Mouse (Mus musculus) kidney, postnatal 4 days (tissue): ENCODE measurements around the gene Slc27a2.
A peak's percentile ranks its signal among the peaks of the same experiment; 100 is the strongest.
"Not testable (repeated sequence)": the region's sequence is repeated elsewhere in the genome, so short reads cannot be mapped to it uniquely, and the experiment has no call there.

Source experiments
- DNase-seq, 2 experiments: peaks; one replicate each; pipeline ENCODE4 v3.0.0; 2021; ENCODE audit warnings: mixed read lengths in 2 of 2

Slc27a2 gene

DNA sequence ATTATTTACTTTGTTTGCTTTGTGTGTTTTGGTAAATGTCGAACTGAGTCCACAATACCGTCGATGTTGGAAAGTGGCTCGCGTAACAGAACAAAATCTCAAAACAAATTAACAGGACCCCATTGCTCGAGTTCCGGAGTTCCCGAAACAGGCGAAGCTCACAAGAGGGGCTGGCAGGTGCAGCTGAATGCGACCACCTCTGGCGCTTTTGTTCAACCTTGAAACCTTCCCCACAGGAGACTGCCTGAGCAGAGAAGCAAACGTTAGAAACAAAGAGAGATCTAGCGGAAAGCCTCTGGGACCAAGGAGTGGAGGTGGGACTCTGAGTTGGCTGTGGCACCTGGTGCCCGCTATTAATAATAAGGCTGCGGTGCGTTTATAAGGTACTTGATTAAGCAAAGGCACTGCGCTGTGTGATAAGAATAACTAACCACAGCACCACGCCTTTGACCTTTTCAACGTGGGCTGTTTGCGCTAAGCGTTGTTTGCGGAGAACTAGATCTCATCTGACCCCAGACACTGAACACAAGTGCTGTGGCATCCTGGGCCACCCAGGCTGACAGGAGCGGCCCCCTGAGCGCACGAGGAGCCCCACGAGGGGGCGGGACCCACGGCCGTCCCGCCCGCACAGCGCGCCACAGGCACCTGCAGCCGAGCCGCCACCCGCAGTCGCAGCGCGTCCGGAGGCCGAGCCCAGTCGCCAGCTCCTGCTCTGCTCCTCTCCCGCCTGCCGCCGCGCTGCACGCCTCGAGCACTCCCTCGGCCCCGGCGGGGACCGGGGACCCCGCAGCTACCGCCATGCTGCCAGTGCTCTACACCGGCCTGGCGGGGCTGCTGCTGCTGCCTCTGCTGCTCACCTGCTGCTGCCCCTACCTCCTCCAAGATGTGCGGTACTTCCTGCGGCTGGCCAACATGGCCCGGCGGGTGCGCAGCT lies at the start of gene Slc27a2:
Slc27a2 (plus strand) TSS at position 51 of the 934 bp plus-strand sequence.
- peak; percentile 64 to 79 for DNase-seq

DNA sequence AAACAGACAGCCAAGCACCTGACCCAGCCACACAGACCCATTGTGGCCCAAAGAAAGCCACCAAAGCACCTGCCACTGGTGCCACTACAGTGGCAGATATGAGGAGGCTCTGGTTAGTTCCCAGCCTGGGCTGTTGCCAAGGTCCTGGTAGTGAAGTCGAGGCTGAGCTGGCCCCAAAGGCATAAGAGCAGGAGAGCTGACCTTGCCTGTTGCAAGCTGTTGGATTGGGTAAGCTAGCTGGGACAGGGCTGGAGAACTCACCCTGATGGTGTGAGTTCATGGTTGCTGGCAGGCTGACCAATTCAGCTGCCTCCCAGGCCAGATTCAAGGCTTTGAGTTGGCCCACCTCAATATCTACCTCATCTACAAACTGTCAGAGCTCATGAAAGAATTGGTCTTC lies 47.1 kb upstream of the Slc27a2 start:
- no peak for DNase-seq

DNA sequence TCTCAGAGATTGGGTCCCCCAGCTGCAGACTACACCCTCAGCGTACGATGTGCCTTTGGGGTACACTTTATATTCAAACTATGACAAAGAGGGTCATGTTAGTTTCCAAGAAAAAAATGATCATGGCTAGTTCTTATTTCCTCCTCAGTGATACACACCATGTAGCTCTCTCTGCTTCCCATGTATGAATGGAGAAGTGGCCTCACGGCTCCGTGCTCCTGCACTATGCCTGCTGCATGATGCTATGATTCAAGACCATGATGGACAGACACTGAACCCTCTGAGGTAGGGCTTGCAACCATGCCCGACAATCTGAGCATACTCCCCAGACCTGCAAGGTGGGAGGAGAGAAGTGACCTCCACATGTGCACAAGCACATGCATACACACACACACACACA lies 44.7 kb upstream of the Slc27a2 start:
- no peak for DNase-seq

DNA sequence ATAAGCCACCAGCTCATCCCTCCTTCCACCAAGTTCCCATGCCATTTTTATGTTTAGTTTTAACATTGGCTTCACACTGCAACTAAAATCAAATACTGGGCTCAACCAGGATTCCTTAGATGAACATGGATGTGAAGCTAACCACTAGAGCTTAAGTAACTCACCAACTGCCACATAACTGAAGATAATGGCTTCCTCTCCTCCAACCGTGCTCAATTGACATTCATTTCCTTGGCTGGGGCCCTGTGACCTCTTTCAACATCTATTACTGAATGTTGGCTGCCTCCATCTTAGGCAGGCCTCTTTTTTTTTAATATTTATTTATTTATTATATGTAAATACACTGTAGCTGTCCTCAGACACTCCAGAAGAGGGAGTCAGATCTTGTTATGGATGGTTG lies 44.0 kb upstream of the Slc27a2 start:
- DNase-seq = no peak

DNA sequence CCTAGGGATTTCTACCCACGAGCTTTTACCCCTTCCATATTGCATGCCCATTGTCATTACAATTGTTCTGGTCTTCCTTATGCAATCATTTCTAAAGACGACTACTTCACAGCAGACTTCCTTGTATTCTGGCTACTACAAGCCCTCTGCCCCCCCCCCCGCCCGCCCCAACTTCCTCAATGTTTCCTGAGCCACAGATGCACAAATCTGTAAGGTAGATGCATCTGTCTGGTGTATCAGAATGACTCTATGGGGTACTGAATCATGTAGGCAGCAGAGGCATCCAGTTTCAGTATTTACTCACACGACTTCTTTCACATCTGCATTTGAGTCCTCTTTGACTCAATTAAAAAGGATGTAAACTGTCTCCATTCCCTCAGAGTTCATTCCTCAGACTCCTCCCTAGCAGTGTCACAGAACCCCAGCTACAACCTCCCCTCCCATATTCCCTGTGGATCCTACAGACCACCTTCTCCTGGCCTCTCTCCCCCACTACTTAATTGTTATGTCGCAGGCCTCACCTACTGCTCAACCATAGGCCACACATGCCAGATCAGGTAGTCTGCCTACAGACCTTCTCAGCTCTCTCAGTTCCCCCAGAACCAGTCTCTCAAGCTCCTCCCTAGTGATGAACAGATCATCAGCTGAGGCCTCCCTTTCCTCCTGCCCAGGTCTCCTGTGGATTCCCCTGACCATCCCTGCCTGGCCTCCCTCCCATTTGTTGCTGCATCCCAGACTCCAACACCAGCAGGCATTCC lies 37.0 kb upstream of the Slc27a2 start:
- DNase-seq = no peak

DNA sequence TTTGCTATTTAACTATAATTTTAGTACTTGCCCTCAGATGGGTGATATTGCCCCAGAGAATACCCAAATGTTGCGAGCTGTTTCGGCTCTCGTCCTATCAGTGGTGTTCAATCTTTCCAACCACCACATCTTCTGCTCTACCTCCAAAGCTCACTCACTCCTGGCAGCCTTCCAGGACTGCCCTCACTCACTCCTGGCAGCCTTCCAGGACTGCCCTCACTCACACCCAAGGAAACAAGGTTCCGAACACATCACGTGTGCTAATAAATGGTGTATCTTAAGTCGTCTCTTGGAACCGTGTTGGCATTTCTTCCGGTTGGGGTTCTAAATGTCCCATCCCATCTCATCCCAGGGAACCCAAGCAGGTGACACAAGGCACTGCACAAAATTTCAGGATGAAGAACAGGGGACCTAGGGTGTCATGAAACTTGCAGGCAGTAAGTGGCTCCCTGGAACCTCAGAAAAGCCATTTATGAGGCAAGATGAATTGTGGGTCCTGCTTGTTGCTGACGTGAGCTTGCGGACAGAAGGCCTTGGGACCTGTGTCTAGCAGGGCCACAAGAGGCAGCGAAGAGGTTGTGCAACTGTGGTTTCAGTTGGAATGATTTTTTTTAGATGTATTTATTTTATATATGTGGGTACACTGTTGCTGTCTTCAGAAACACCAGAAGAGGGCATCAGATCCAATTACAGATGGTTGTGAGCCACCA lies 32.2 kb upstream of the Slc27a2 start:
- peak; percentile 69 to 80 for DNase-seq

DNA sequence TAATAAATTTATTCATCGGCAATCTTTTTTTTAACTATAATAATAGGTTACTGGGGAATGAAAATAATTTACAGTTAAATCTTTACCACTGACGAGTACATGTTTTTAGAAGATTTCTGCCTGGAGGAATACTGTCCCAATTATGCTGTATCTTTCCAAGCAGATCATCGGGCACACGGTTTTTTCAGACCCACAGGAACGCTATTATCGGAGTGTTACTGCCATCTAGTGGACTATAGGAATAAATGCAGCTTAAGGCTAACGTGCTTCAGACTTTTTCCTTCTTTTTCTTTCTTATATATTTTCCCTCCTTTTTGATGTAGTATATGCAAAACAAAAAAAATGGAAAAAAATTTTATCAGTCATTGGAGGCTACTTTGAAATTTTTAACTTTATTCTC lies 31.4 kb upstream of the Slc27a2 start:
- DNase-seq = no peak

DNA sequence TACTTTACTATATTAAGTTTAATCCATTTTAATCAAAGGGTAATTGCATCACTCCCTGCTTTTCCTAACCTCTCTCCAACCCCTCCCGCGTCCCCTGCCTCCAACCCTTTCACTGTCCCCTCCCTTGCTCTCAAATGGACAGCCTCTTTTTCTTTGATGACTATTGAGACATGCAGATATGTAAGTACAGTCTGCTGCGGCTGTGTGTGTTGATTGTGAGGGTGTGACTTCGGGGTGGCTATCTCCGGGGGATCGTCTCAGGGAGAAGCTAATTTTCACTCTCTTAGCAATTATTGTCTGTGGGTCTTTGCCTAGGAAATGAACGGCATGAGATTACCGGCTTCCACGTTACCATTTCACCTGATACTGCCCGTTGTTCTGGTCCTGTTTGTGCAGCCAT lies 30.7 kb upstream of the Slc27a2 start:
- DNase-seq = no peak

DNA sequence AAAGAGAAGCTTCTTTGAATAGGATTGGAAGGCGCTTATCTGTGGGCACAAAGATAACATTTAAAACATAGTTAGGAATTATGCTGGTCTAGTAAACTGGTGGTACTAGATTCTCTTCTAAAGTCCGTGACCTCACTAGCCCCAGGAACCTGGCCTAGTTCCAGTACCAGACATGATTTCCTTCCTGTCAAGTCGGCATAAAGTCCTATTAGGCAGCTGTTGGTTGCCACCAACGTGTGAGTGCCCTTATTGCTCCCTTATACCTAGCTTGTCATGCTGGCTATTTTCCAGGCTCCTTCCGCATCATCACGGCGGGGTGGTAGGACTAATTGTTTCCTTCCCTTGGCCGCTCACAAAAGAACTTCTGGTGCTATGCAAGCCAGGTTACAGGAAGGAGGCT lies 30.2 kb upstream of the Slc27a2 start:
- peak; percentile 18 to 34 for DNase-seq

DNA sequence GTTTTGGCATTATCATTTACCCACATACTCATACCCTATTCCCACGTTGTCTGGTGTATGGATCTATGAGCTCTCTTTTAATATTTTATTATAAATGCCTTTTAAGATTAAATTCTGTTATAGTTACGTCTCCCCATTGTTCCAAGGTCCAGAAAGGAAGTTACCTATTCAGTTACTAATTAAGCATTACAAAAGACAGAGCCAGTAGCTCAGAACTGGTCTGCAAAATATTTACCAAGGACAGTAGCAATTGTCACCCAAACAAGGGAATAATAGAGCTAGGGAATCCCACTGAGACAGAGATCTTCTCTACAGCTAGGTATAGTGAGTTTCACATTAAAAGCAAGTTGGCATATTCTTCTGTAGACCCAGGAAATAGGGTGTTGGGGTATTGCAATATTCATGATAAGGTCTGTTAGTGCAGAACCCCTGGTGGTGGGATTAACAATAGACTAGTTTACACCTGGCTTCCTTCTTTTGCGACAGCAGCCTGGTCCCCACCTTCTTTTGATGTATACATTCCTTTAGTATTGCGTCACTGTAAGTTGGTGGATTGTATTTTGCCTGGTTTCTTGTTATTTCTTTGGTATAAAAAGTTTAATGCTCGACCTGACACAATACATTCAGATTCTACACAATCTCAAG lies 29.0 kb upstream of the Slc27a2 start:
- DNase-seq = not testable (repeated sequence)

DNA sequence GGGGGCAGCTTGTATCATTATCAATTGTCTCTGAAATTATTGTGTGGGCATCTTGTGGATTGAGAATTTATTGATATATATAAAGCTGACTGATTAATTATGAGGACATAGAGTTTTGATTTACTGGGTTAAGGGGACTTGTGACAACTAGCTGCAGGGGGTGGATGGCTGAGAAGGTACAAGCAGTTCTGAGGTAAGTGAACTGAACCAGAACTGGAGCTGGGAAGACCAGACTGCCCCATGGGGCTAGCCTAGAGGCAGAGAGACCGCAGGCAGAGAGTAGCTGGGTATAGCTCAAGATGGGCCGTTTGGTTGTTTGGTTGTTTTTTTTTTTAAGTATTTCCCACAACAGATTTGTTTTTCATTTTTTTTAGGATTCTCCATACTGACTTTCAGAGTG lies 27.9 kb upstream of the Slc27a2 start:
- no peak for DNase-seq

DNA sequence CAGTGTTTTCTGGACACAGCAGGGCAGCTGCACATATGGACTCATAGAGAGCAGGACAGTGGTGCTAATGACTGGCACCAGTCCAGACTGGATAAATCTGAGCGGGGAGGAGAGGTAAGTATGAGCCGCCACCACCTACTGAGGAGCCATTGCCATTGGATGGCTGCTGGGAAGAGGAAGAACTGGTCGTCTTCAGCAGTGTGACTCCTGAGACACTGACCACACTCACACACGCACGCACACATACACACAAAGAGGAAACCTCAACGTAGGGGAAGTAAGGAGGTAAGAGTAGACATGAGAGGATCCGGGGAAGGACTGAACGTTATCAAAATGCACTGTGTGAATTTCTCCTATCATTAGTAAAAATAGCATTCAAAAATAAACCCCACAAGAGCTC lies 24.7 kb upstream of the Slc27a2 start:
- DNase-seq = no peak

DNA sequence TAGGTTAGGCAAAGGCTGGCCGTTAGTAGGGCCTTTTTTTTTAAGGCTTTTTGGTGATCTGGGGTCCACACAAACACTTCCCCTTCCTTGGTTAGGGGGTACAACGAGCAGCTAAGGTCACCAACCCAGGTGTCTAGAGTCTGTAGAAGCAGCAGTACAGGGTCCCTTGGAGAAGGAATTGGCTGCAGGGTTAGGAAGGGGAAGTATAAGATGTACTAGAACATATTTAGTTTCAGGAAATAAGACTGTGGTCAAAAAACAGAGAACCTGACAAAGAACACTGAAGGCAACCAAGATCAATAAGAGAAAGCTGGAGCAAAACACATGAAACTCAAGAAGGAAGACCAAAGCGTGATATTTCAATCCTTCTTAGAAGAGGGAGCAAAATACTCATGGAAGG lies 21.6 kb upstream of the Slc27a2 start:
- no peak for DNase-seq

DNA sequence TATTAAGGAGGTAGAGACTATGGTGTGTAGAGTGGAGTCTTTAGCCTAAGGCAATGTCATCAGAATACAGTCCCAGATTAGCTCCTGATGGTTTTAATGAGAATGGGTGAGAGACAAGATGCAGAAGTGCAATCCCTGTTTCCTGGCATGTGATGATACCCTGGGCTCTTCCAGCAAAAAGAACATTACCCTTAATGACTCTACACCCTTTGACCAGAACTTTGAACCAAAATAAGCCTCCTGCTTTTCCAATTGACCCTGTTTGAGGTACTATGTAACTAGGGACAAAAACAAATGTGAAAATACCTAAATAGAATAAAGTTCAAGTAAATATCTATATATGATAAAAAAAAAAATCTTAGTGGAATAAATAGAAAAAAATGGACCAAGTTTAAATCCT lies 14.6 kb upstream of the Slc27a2 start:
- no peak for DNase-seq

DNA sequence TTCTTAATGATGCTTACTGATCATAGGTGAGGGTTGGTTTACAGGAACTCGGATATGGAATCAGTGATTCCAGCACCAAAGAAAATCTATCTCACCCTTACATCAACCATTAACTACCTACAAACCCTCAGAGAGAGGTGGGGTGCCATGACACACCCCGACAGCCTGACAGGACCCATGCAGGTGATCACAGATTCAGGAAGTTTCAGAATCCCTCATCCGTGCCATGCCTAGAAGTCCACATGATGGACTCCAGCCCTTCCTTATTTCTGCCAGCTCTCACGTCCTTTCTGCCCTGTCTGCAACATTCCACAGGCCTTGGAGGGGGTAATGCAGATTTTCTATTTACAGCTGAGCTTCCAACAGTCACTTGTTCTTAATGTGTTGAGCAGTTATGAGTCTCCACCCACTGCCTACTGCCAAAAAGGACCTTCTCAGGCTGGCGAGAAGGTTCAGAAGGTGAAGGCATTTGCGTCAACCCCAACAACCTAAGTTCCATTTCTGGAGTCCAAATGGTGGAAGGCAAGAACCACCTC lies 11.7 kb upstream of the Slc27a2 start:
- DNase-seq = peak in 1 of 2 experiments; percentile 35

DNA sequence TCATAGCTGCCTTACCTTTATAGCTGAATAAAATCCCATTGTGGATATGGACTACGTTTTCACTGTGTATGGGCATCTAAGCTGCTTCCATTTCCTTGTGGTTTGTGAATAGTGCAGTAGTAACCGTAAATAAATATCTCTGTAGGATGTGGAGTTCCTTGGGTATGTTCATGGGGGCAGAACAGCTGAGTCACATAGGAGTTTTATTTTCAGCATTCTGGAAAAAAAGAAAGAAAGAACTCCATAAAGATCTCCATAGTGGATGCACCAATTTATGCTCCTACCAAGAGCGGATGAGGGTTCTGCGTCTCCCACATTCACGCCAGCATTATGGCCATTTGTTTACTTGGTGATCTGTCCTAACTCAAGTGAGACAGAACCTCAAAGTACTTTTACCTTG lies 10.0 kb upstream of the Slc27a2 start:
- DNase-seq = no peak

DNA sequence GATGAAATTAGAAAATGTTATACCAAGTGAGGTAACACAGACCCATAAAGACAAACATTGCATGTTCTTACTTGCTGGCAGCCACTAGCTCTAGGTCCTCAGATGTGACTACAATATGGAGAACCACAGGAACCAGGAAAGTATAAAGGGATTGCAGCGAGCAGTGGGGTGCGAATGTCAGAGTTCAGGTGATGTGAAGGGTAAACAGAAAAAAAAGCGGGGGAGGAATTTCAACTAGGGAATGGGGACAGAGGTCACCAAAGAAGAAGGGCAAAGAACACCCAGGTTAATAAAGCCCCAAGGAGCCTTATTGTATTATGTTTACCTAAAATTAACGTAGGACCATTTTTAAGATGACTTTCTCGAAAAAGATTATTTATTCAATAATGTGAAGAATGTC lies 6.9 kb upstream of the Slc27a2 start:
- DNase-seq = no peak

DNA sequence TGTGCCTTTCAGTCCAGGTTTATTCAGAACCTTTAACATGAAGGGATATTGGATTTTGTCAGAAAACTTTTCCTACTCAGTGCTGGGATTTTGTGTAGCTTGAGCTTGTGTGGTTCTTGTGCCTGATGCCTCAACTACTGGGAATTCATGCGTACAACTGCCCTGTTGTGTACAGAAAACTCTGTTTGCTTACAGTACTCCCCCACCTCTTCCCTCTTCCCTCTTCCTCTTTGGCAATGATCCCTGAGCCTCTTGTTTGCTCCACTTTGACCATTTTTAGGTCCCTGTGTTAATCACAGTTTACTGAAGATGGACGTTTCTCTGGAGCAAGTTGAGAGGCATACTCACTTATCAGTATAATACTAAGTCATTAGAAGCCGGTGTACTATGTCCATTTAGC lies 5.8 kb upstream of the Slc27a2 start:
- no peak for DNase-seq

DNA sequence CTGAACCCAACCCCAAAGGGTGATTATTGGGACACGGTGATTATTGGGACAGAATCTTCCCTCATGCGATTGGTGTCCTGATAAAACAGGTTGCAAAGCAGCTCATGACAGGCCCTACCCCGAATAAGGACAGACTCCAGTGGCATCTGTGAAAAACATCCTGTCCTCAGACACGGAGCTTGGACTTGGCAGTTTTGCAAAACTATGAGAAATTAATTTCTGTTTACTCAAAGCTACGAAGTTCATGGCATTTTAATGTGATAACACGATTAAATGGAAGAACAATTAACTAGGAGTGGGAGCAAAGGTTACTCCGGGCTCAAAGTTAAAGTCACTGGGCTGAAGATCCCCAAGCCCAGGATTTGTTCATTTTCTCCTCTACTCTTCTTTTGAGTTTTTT lies 2.5 kb upstream of the Slc27a2 start:
- DNase-seq = no peak

DNA sequence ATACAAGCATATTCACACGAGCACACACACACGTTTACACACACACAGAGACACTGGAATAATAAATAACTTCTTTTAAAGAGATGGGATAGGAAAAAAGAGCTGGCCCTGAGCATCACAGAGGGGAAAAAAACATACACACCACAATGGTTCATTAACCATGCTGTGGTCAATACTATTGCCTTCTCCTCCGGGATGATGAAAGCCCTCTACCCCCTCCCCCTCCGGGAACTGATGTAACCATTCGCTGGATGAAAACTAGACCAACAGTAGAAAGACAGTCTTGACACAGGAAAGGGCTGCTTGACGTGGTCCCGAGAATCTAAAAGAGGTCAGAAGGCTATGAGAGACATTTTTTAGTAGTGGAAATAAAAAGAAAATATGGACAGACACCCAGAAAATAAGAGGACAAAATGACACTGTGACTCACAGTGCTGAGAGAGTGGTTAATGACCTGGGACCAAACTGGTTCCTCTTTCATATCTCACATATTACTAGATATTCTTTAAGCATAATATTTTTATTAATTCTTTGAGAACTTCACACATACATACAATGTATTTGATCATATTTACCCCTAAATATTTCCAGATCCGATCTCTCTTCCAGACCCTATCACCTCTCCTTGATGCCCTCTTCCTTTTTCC lies 840 bp upstream of the Slc27a2 start:
- no peak for DNase-seq

DNA sequence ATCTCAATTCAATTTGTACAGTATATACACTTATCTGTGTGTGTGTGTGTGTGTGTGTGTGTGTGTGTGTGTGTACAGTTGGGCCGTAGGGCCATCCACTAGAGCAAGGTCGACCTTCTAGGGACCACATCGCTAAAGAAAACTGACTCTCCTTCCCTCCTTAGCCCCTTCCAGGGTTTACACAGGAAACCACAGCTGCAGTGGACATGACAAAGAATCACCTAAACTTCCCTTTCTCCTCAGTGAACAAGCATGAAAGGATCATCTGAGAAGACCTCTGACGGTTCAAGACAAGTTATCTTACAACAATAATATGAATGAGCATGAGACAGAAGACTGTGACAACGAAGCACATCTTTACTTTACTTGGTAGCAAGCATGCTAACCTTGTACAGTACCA lies 311 bp upstream of the Slc27a2 start:
- DNase-seq = no peak

DNA sequence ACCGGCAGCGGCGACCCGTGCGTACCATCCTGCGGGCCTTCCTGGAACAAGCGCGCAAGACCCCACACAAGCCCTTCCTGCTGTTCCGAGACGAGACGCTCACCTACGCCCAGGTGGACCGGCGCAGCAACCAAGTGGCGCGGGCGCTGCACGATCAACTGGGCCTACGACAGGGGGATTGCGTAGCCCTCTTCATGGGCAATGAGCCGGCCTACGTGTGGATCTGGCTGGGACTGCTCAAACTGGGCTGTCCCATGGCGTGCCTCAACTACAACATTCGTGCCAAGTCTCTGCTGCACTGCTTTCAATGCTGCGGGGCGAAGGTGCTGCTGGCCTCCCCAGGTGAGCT lies 1.1 kb downstream of the Slc27a2 start:
- DNase-seq = no peak
